Mouse (Mus musculus): Measurements from ENCODE around the gene Myo1d.

DNA sequence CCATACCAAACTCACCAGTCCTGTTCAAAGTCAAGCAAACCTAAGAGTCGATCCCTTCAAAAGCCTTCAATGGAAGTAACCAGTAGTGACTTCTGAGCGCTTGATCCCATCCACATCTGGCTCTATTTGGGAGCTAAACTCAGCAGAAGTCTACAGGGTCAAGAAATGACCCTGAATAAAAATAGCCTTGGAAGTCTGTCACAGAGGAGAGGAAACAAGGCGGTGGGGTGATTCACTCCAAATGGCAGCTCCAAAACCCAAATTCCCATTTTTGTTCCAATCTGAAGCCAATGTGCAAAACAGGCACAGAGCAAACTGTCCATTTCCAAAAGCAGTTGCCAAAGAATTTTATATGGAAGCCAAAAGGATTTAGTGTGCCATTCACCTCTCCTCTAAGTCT lies 8.6 kb downstream of the Myo1d start:
- TF ChIP-seq CTCF (IDR thresholded peaks at IDR 0.05; ENCODE audit: control insufficient read depth, insufficient read depth, insufficient read length) (no peak), USF1 (IDR thresholded peaks at IDR 0.05; ENCODE audit: low read depth) (no peak)

All from C2C12 (cell line).